ENCODE assay signal across 8 mouse cellular contexts in genomic region chr13:36731931-36732461, GRCm38 (mm10). TPM values are rescaled to one million over a fixed set of nuclear protein-coding genes. Genes with fewer than 3 reads are reported as not detected.
DNase-seq lines count a peak whose midpoint lies in the region; ATAC-seq lines count a peak whose summit lies in the region.

No protein-coding gene starts in this region.

- H3K4me3 ChIP-seq in forebrain, embryonic 11.5 days (ENCODE audit: low read depth, low read length), result peak overlapping the region; percentile 37
- H3K4me3 ChIP-seq in kidney, embryonic 16.5 days (ENCODE audit: low read length), result peak overlapping the region; percentile 41

- peak overlapping the region; percentile 45 for H3K4me2 ChIP-seq in forebrain, embryonic 11.5 days (ENCODE audit: low read depth, low read length, severe bottlenecking)
- H3K4me2 ChIP-seq in kidney, embryonic 16.5 days (replicated peaks; ENCODE audit: low read depth, low read length), result peak overlapping the region; percentile 51

- peak overlapping the region; percentile 75 for H3K27ac ChIP-seq in forebrain, embryonic 11.5 days (ENCODE audit: low read depth, low read length)
- H3K27ac ChIP-seq in kidney, embryonic 16.5 days (ENCODE audit: low read length), result no peak overlapping the region

- no peaks in the 10 kb centered on the region for H3K36me3 ChIP-seq in forebrain, embryonic 11.5 days (ENCODE audit: control insufficient read depth, insufficient read depth, low read length)
- no peaks in the 10 kb centered on the region for H3K36me3 ChIP-seq in kidney, embryonic 16.5 days (ENCODE audit: insufficient read depth, low read length)

- no peaks in the 10 kb centered on the region for H3K9me3 ChIP-seq in forebrain, embryonic 11.5 days (ENCODE audit: control insufficient read depth, low read length)
- H3K9me3 ChIP-seq in kidney, embryonic 16.5 days (ENCODE audit: low read length), result no peaks in the 10 kb centered on the region; the same call in 1 of the 2 replicates

- H3K27me3 ChIP-seq in forebrain, embryonic 11.5 days (ENCODE audit: control insufficient read depth, insufficient read depth, low read length), result peaks cover 64% of the 10 kb centered on the region
- peaks cover 88% of the 10 kb centered on the region for H3K27me3 ChIP-seq in kidney, embryonic 16.5 days (ENCODE audit: insufficient read depth, low read length)

- H3K4me1 ChIP-seq in forebrain, embryonic 11.5 days (replicated peaks; ENCODE audit: control insufficient read depth, insufficient read depth, low read length), result peaks cover 19% of the 10 kb centered on the region
- H3K4me1 ChIP-seq in kidney, embryonic 16.5 days (ENCODE audit: insufficient read depth, low read length), result peaks cover 23% of the 10 kb centered on the region

- ATAC-seq in forebrain, embryonic 11.5 days (replicated peaks; ENCODE audit: low FRiP score), result no peak
- no peak for ATAC-seq in kidney, embryonic 16.5 days (ENCODE audit: low FRiP score, low TSS enrichment)

- under 1% methylated on average over 23 of the region's 23 CpGs for WGBS in forebrain, embryonic 11.5 days
- whole genome bisulfite sequencing in kidney, embryonic 16.5 days, result under 1% methylated on average over 23 of the region's 23 CpGs

- peak; percentile 22 to 28 for DNase-seq in layer of hippocampus, postnatal 25 days (ENCODE audit: extremely low spot score in 1 of 2, low spot score in 1 of 2)
- no peak for DNase-seq in layer of hippocampus, adult 8-10 months (ENCODE audit: low spot score in 2 of 2)
- peak; percentile 45 for DNase-seq in cerebellum, adult 8-10 months
- peak; percentile 68 for DNase-seq in forebrain, embryonic 11.5 days (ENCODE audit: low spot score)
- DNase-seq in neural tube, embryonic 10.5 days (ENCODE audit: extremely low spot score, low spot score), result peak; percentile 59
- no peak for DNase-seq in ovary, adult 18-20 months (ENCODE audit: low spot score)
- DNase-seq in lung, postnatal 14 days, result no peak

- peak overlapping the region; percentile 47 for H3K9ac ChIP-seq in forebrain, embryonic 11.5 days (ENCODE audit: low read length)
- no peak overlapping the region for H3K9ac ChIP-seq in kidney, embryonic 16.5 days (replicated peaks; ENCODE audit: low read length)

RNA-seq across cellular contexts. Expression of gene Nrn1, which starts 2.9 kb away (rescaled TPM):
- total RNA-seq in layer of hippocampus, postnatal 25 days (2021), result 100 to 1,000 TPM; 293 to 319 TPM
- 100 to 1,000 TPM; 226 to 246 (median 235) TPM for total RNA-seq in layer of hippocampus, adult 8-10 months (2022)
- 36.6 and 36.7 TPM in 2 replicates for polyA plus RNA-seq in forebrain, embryonic 11.5 days (2014; fragmentation: Nextera tagmentation; extraction: Ambion mirVana)
- polyA plus RNA-seq in kidney, embryonic 16.5 days (2015; fragmentation: Nextera tagmentation; extraction: Ambion mirVana), result 0.39 and 1.1 TPM in 2 replicates

Comparison
In these comparisons a context has a peak if more than half of its experiments do, and no peak if none do; other contexts are left out.
1. DNase-seq: peak in layer of hippocampus, postnatal 25 days (2 of 2), cerebellum, adult 8-10 months (single experiment), forebrain, embryonic 11.5 days (single experiment) and neural tube, embryonic 10.5 days (single experiment); none in layer of hippocampus, adult 8-10 months (0 of 2), ovary, adult 18-20 months (single experiment) and lung, postnatal 14 days (single experiment).